Mouse (Mus musculus): ENCODE data around the gene Marf1. TPM values are rescaled to one million over a fixed set of nuclear protein-coding genes. Genes with fewer than 3 reads are reported as not detected.

Marf1 gene
- 30.1 and 31.7 TPM in 2 replicates for polyA plus RNA-seq (2012; rRNA removed)

- Histone ChIP-seq H3K4me3 (ENCODE audit: control insufficient read depth, insufficient read depth, low read length) (peak within 1 kb of the TSS; percentile 78), H3K27ac (ENCODE audit: control insufficient read depth, insufficient read depth, low read length) (peak within 1 kb of the TSS; percentile 69), H3K36me3 (ENCODE audit: control insufficient read depth, insufficient read depth, low read length) (no peaks in the 10 kb centered on the region), H3K4me1 (replicated peaks; ENCODE audit: control insufficient read depth, insufficient read depth, low read length) (peaks cover 5% of the 10 kb centered on the region; the same call in 1 of the 2 replicates), H3K27me3 (ENCODE audit: control insufficient read depth, insufficient read depth, low read length) (no peaks in the 10 kb centered on the region)
- DNase-seq, result peak; percentile 91
- whole genome bisulfite sequencing, result under 1% methylated on average over 43 of the region's 43 CpGs
- TF ChIP-seq POLR2A (IDR thresholded peaks at IDR 0.05; ENCODE audit: control insufficient read depth, extremely low read depth, insufficient read depth, low read length, poor library complexity), result peak; percentile 96
- 0 out of 2 replicates have a peak, but pooled peaks have one; percentile 50 for TF ChIP-seq CTCF (IDR thresholded peaks at IDR 0.05; ENCODE audit: borderline replicate concordance, control insufficient read depth, extremely low read depth, insufficient read depth, low read length, poor library complexity)
These were observed at the start of gene Marf1, which contains the start of gene Nde1 for GRCm38 (mm10) chr16:14162988-14163416. Gene Marf1, minus strand, starts transcription at chr16:14163351. Gene Nde1, plus strand, starts transcription at chr16:14163275.

GRCm38 (mm10) chr16:14198798-14199197 lies 35.6 kb upstream of the Marf1 start:
- WGBS, result 80% methylated on average over 4 of the region's 4 CpGs

GRCm38 (mm10) chr16:14195427-14195826 lies 32.3 kb upstream of the Marf1 start:
- Histone ChIP-seq H3K4me1 (replicated peaks; ENCODE audit: control insufficient read depth, insufficient read depth, low read length) (no peaks in the 10 kb centered on the region), H3K27ac (ENCODE audit: control insufficient read depth, insufficient read depth, low read length) (no peak overlapping the region), H3K4me3 (ENCODE audit: control insufficient read depth, insufficient read depth, low read length) (no peak overlapping the region), H3K27me3 (ENCODE audit: control insufficient read depth, insufficient read depth, low read length) (no peaks in the 10 kb centered on the region), H3K36me3 (ENCODE audit: control insufficient read depth, insufficient read depth, low read length) (peaks cover 27% of the 10 kb centered on the region)
- TF ChIP-seq POLR2A (IDR thresholded peaks at IDR 0.05; ENCODE audit: control insufficient read depth, extremely low read depth, insufficient read depth, low read length, poor library complexity) (no peak), CTCF (IDR thresholded peaks at IDR 0.05; ENCODE audit: borderline replicate concordance, control insufficient read depth, extremely low read depth, insufficient read depth, low read length, poor library complexity) (no peak)
- 47% methylated on average over 1 of the region's 1 CpGs for WGBS
- DNase-seq, result peak; percentile 44

More at GRCm38 (mm10) chr16:14198798-14199197, 35.6 kb upstream of the Marf1 start:
- TF ChIP-seq POLR2A (IDR thresholded peaks at IDR 0.05; ENCODE audit: control insufficient read depth, extremely low read depth, insufficient read depth, low read length, poor library complexity) (no peak), CTCF (IDR thresholded peaks at IDR 0.05; ENCODE audit: borderline replicate concordance, control insufficient read depth, extremely low read depth, insufficient read depth, low read length, poor library complexity) (no peak)
- no peaks in the 10 kb centered on the region for H3K36me3 ChIP-seq (ENCODE audit: control insufficient read depth, insufficient read depth, low read length)
- H3K4me1 ChIP-seq (replicated peaks; ENCODE audit: control insufficient read depth, insufficient read depth, low read length), result no peaks in the 10 kb centered on the region
- H3K27me3 ChIP-seq (ENCODE audit: control insufficient read depth, insufficient read depth, low read length), result no peaks in the 10 kb centered on the region
- DNase-seq, result no peak
- no peak overlapping the region for H3K4me3 ChIP-seq (ENCODE audit: control insufficient read depth, insufficient read depth, low read length)
- H3K27ac ChIP-seq (ENCODE audit: control insufficient read depth, insufficient read depth, low read length), result no peak overlapping the region

GRCm38 (mm10) chr16:14194164-14194950 lies 31.2 kb upstream of the Marf1 start:
- 87% methylated on average over 9 of the region's 9 CpGs for WGBS
- TF ChIP-seq CTCF (IDR thresholded peaks at IDR 0.05; ENCODE audit: borderline replicate concordance, control insufficient read depth, extremely low read depth, insufficient read depth, low read length, poor library complexity), result no peak
- no peak for TF ChIP-seq POLR2A (IDR thresholded peaks at IDR 0.05; ENCODE audit: control insufficient read depth, extremely low read depth, insufficient read depth, low read length, poor library complexity)
- Histone ChIP-seq H3K4me3 (ENCODE audit: control insufficient read depth, insufficient read depth, low read length) (no peak overlapping the region), H3K27me3 (ENCODE audit: control insufficient read depth, insufficient read depth, low read length) (no peaks in the 10 kb centered on the region), H3K36me3 (ENCODE audit: control insufficient read depth, insufficient read depth, low read length) (peaks cover 37% of the 10 kb centered on the region), H3K27ac (ENCODE audit: control insufficient read depth, insufficient read depth, low read length) (no peak overlapping the region), H3K4me1 (replicated peaks; ENCODE audit: control insufficient read depth, insufficient read depth, low read length) (no peaks in the 10 kb centered on the region)
- DNase-seq, result no peak

- H3K4me1 ChIP-seq (replicated peaks; ENCODE audit: control insufficient read depth, insufficient read depth, low read length), result no peaks in the 10 kb centered on the region
- no peak for DNase-seq
- no peak for TF ChIP-seq CTCF (IDR thresholded peaks at IDR 0.05; ENCODE audit: borderline replicate concordance, control insufficient read depth, extremely low read depth, insufficient read depth, low read length, poor library complexity)
- TF ChIP-seq POLR2A (IDR thresholded peaks at IDR 0.05; ENCODE audit: control insufficient read depth, extremely low read depth, insufficient read depth, low read length, poor library complexity), result no peak
- no peaks in the 10 kb centered on the region for H3K27me3 ChIP-seq (ENCODE audit: control insufficient read depth, insufficient read depth, low read length)
- no peak overlapping the region for H3K27ac ChIP-seq (ENCODE audit: control insufficient read depth, insufficient read depth, low read length)
- WGBS, result 95% methylated on average over 5 of the region's 5 CpGs
- H3K36me3 ChIP-seq (ENCODE audit: control insufficient read depth, insufficient read depth, low read length), result peaks cover 89% of the 10 kb centered on the region
- H3K4me3 ChIP-seq (ENCODE audit: control insufficient read depth, insufficient read depth, low read length), result no peak overlapping the region
These were observed 22.4 kb upstream of the Marf1 start for GRCm38 (mm10) chr16:14185516-14185915.

- no peak overlapping the region for H3K27ac ChIP-seq (ENCODE audit: control insufficient read depth, insufficient read depth, low read length)
- H3K4me3 ChIP-seq (ENCODE audit: control insufficient read depth, insufficient read depth, low read length), result no peak overlapping the region
- DNase-seq, result no peak
- peaks cover 76% of the 10 kb centered on the region for H3K36me3 ChIP-seq (ENCODE audit: control insufficient read depth, insufficient read depth, low read length)
- no peak for TF ChIP-seq CTCF (IDR thresholded peaks at IDR 0.05; ENCODE audit: borderline replicate concordance, control insufficient read depth, extremely low read depth, insufficient read depth, low read length, poor library complexity)
- no peak for TF ChIP-seq POLR2A (IDR thresholded peaks at IDR 0.05; ENCODE audit: control insufficient read depth, extremely low read depth, insufficient read depth, low read length, poor library complexity)
- WGBS, result 97% methylated on average over 1 of the region's 1 CpGs
- no peaks in the 10 kb centered on the region for H3K27me3 ChIP-seq (ENCODE audit: control insufficient read depth, insufficient read depth, low read length)
- no peaks in the 10 kb centered on the region for H3K4me1 ChIP-seq (replicated peaks; ENCODE audit: control insufficient read depth, insufficient read depth, low read length)
These were observed 20.7 kb upstream of the Marf1 start for GRCm38 (mm10) chr16:14183856-14184255.
